25 mouse cellular contexts compared by ENCODE assay signal in the genomic region with DNA sequence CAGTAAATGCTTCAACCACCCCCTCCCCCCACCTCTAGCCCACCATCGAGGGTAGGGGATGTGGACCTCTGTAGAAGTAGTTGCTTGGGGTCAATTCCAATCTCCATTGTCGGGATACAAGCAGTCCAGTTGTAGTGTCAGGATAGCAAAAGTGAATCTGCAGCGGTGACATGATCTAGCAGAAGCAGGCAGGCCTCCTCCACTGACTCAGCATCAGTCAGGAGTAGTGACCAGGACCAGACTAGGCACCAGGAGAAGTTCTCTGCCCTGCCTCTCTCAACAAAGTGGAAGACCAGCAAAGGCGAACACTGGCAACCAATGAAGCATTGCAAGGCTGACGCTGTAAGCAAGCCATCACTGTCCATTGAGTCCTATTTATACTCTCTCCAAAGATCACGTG. TPM values are rescaled to one million over a fixed set of nuclear protein-coding genes. Genes with fewer than 3 reads are reported as not detected.
DNase-seq lines count a peak whose midpoint lies in the region; ATAC-seq lines count a peak whose summit lies in the region.
"Had no signal": no experiment of that assay in that cellular context is flagged by ENCODE, and none has a peak within 500 bp of the region (broad histone marks: within the 10 kb centered on the region; RNA-seq: fewer than 3 reads in every experiment).

No protein-coding gene starts in this region.

- no peaks in the 10 kb centered on the region for H3K9me3 ChIP-seq in liver, embryonic 11.5 days (ENCODE audit: control insufficient read depth, low read length)
- no peaks in the 10 kb centered on the region for H3K9me3 ChIP-seq in liver, embryonic 13.5 days (replicated peaks)
- H3K9me3 ChIP-seq in liver, embryonic 15.5 days (replicated peaks), result no peaks in the 10 kb centered on the region
- H3K9me3 ChIP-seq: embryonic facial prominence, embryonic 13.5 days; embryonic facial prominence, embryonic 15.5 days; forebrain, embryonic 13.5 days; forebrain, embryonic 15.5 days had no signal

- no peak overlapping the region for H3K27ac ChIP-seq in liver, embryonic 11.5 days (ENCODE audit: low read depth, low read length)
- H3K27ac ChIP-seq in liver, embryonic 13.5 days, result peak overlapping the region; percentile 16; the same call in 1 of the 2 replicates
- H3K27ac ChIP-seq in liver, embryonic 15.5 days (replicated peaks), result no peak overlapping the region
- H3K27ac ChIP-seq: embryonic facial prominence, embryonic 13.5 days; embryonic facial prominence, embryonic 15.5 days; forebrain, embryonic 13.5 days; forebrain, embryonic 15.5 days had no signal

- no peak overlapping the region for H3K9ac ChIP-seq in liver, embryonic 11.5 days (ENCODE audit: low read depth, low read length)
- H3K9ac ChIP-seq in liver, embryonic 13.5 days, result no peak overlapping the region
- no peak overlapping the region for H3K9ac ChIP-seq in liver, embryonic 15.5 days
- H3K9ac ChIP-seq: embryonic facial prominence, embryonic 13.5 days; embryonic facial prominence, embryonic 15.5 days; forebrain, embryonic 13.5 days; forebrain, embryonic 15.5 days had no signal

- DNase-seq in liver, result peak; percentile 55
- DNase-seq in liver, embryonic 11.5 days (ENCODE audit: low spot score), result no peak
- DNase-seq in liver, embryonic 13.5 days, result no peak
- DNase-seq in retina, postnatal 1 day, result no peak
- no peak for DNase-seq in natural killer cell, adult 2 months (ENCODE audit: low spot score in 2 of 2)
- DNase-seq: adrenal gland, adult 2 months; adrenal gland, postnatal 10 days; adrenal gland, postnatal 25 days; cerebellum, adult 11 months; cerebellum, adult 18-20 months; cerebellum, adult 8-10 months; cerebellum, adult 9-11 months; cerebellum, postnatal 14 days; cerebellum, postnatal 36 days; embryo, embryonic 11 days had no signal

- 80% methylated on average over 6 of the region's 6 CpGs for WGBS in liver, embryonic 11.5 days
- 78% methylated on average over 6 of the region's 6 CpGs for WGBS in liver, embryonic 13.5 days (ENCODE audit: insufficient replicate concordance)
- 70% methylated on average over 6 of the region's 6 CpGs for WGBS in liver, embryonic 15.5 days (ENCODE audit: insufficient replicate concordance)

- no peaks in the 10 kb centered on the region; the same call in 1 of the 2 replicates for H3K4me1 ChIP-seq in liver, embryonic 11.5 days (replicated peaks; ENCODE audit: control insufficient read depth, insufficient read depth, low read length)
- H3K4me1 ChIP-seq in liver, embryonic 13.5 days (replicated peaks), result peaks cover 29% of the 10 kb centered on the region
- H3K4me1 ChIP-seq in liver, embryonic 15.5 days (replicated peaks), result peaks cover 23% of the 10 kb centered on the region
- H3K4me1 ChIP-seq: embryonic facial prominence, embryonic 13.5 days; embryonic facial prominence, embryonic 15.5 days; forebrain, embryonic 13.5 days; forebrain, embryonic 15.5 days had no signal

- ATAC-seq in liver, embryonic 11.5 days (replicated peaks; ENCODE audit: low FRiP score), result no peak; the same call in 1 of the 2 replicates
- peak; percentile 45; the same call in 1 of the 2 replicates for ATAC-seq in erythroblast, adult 5-6 weeks (replicated peaks; ENCODE audit: low FRiP score, poor library complexity, severe bottlenecking)
- ATAC-seq in liver, embryonic 13.5 days (ENCODE audit: low read depth), result peak; percentile 81
- ATAC-seq in liver, embryonic 15.5 days (ENCODE audit: insufficient read depth), result peak; percentile 62; the same call in 1 of the 2 replicates
- ATAC-seq in megakaryocyte progenitor cell, adult 5-6 weeks (replicated peaks; ENCODE audit: poor library complexity), result no peak
- ATAC-seq: forebrain, embryonic 13.5 days; forebrain, embryonic 15.5 days had no signal

- no peaks in the 10 kb centered on the region for H3K36me3 ChIP-seq in liver, embryonic 11.5 days (ENCODE audit: control insufficient read depth, insufficient read depth, low read length)
- no peaks in the 10 kb centered on the region for H3K36me3 ChIP-seq in liver, embryonic 13.5 days
- H3K36me3 ChIP-seq in liver, embryonic 15.5 days (replicated peaks), result no peaks in the 10 kb centered on the region
- H3K36me3 ChIP-seq: embryonic facial prominence, embryonic 13.5 days; embryonic facial prominence, embryonic 15.5 days; forebrain, embryonic 15.5 days had no signal

- no peaks in the 10 kb centered on the region for H3K27me3 ChIP-seq in liver, embryonic 11.5 days (replicated peaks; ENCODE audit: control insufficient read depth, insufficient read depth, low read length)
- no peaks in the 10 kb centered on the region for H3K27me3 ChIP-seq in liver, embryonic 13.5 days
- peaks cover under 1% of the 10 kb centered on the region; the same call in 1 of the 2 replicates for H3K27me3 ChIP-seq in liver, embryonic 15.5 days
- H3K27me3 ChIP-seq: embryonic facial prominence, embryonic 13.5 days; embryonic facial prominence, embryonic 15.5 days; forebrain, embryonic 13.5 days; forebrain, embryonic 15.5 days had no signal

- no peak overlapping the region for H3K4me2 ChIP-seq in liver, embryonic 11.5 days
- no peak overlapping the region for H3K4me2 ChIP-seq in liver, embryonic 13.5 days
- H3K4me2 ChIP-seq in liver, embryonic 15.5 days, result no peak overlapping the region
- H3K4me2 ChIP-seq: embryonic facial prominence, embryonic 13.5 days; embryonic facial prominence, embryonic 15.5 days; forebrain, embryonic 13.5 days; forebrain, embryonic 15.5 days had no signal

- H3K4me3 ChIP-seq in liver, embryonic 11.5 days (ENCODE audit: low read depth, low read length), result no peak overlapping the region
- H3K4me3 ChIP-seq in liver, embryonic 13.5 days (replicated peaks), result no peak overlapping the region
- H3K4me3 ChIP-seq in liver, embryonic 15.5 days (replicated peaks), result no peak overlapping the region
- H3K4me3 ChIP-seq: embryonic facial prominence, embryonic 13.5 days; embryonic facial prominence, embryonic 15.5 days; forebrain, embryonic 13.5 days; forebrain, embryonic 15.5 days had no signal

RNA-seq across cellular contexts. Expression of gene Csrnp3, which starts 39.0 kb away (rescaled TPM):
- 0.51 and 0.96 TPM in 2 replicates for polyA plus RNA-seq in liver, embryonic 11.5 days (2014; fragmentation: Nextera tagmentation; extraction: Ambion mirVana)
- not detected in 2 replicates for total RNA-seq in erythroblast, adult 5-6 weeks (2015; ENCODE audit: low replicate concordance)
- total RNA-seq in erythroblast, adult 5-6 weeks (2017; ENCODE audit: low replicate concordance), result 0.14 TPM in 1 of 2 replicates, not detected in the other
- polyA plus RNA-seq in liver, embryonic 13.5 days (2015; fragmentation: Nextera tagmentation; extraction: Ambion mirVana), result 0.21 and 0.36 TPM in 2 replicates
- 0.05 and 0.14 TPM in 2 replicates for polyA plus RNA-seq in liver, embryonic 15.5 days (2015; fragmentation: Nextera tagmentation; extraction: Ambion mirVana)
- not detected in 2 replicates for total RNA-seq in megakaryocyte progenitor cell, adult 5-6 weeks (2015)
- total RNA-seq in megakaryocyte progenitor cell, adult 5-6 weeks (2017), result 0.07 TPM in 1 of 2 replicates, not detected in the other
- total RNA-seq: common myeloid progenitor, adult 5-6 weeks; MEL had no signal
- polyA plus RNA-seq: C2C12 had no signal

Comparison
In these comparisons a context has a peak if more than half of its experiments do, and no peak if none do; other contexts are left out.
1. ATAC-seq: peak in erythroblast, adult 5-6 weeks (single experiment), liver, embryonic 13.5 days (single experiment) and liver, embryonic 15.5 days (single experiment); none in liver, embryonic 11.5 days (single experiment) and megakaryocyte progenitor cell, adult 5-6 weeks (single experiment).